Mouse (Mus musculus): ENCODE results near the gene Dmc1. TPM values are rescaled to one million over a fixed set of nuclear protein-coding genes. Genes with fewer than 3 reads are reported as not detected.

The Dmc1 gene
- total and polyA plus RNA-seq, 3 experiments = not detected

GRCm38 (mm10) chr15:79533796-79534195 lies 71.1 kb downstream of the Dmc1 start:
- DNase-seq (ENCODE audit: low spot score) = no peak

GRCm38 (mm10) chr15:79529935-79530334 lies 75.0 kb downstream of the Dmc1 start:
- TF ChIP-seq GATA1 (IDR thresholded peaks at IDR 0.05; ENCODE audit: borderline replicate concordance, low read length) = no peak
- no peak for TF ChIP-seq POLR2AphosphoS5 (IDR thresholded peaks at IDR 0.05; ENCODE audit: insufficient replicate concordance, low read depth, low read length)
- no peak for TF ChIP-seq GATA2 (IDR thresholded peaks at IDR 0.05; ENCODE audit: borderline replicate concordance, low read depth, low read length)
- peaks cover 17% of the 10 kb centered on the region for H3K4me1 ChIP-seq (ENCODE audit: insufficient read depth, low read depth, low read length)
- no peak for ATAC-seq (ENCODE audit: extremely low read depth, insufficient number of reproducible peaks, low FRiP score, poor library complexity, severe bottlenecking)
- DNase-seq (ENCODE audit: low spot score) = no peak
- peaks cover 90% of the 10 kb centered on the region for H3K36me3 ChIP-seq (replicated peaks)
- H3K27me3 ChIP-seq (ENCODE audit: insufficient read depth, low read length) = no peaks in the 10 kb centered on the region
- no peaks in the 10 kb centered on the region for H3K9me3 ChIP-seq (replicated peaks)
- no peak overlapping the region for H3K4me3 ChIP-seq (ENCODE audit: low read depth, low read length)

More at GRCm38 (mm10) chr15:79533796-79534195, 71.1 kb downstream of the Dmc1 start:
- Histone ChIP-seq H3K4me3 (ENCODE audit: low read depth, low read length) (no peak overlapping the region), H3K4me1 (ENCODE audit: insufficient read depth, low read depth, low read length) (peaks cover 15% of the 10 kb centered on the region), H3K27me3 (ENCODE audit: insufficient read depth, low read length) (no peaks in the 10 kb centered on the region), H3K36me3 (replicated peaks) (peaks cover 100% of the 10 kb centered on the region), H3K9me3 (replicated peaks) (no peaks in the 10 kb centered on the region)
- no peak for ATAC-seq (ENCODE audit: extremely low read depth, insufficient number of reproducible peaks, low FRiP score, poor library complexity, severe bottlenecking)
- TF ChIP-seq GATA2 (IDR thresholded peaks at IDR 0.05; ENCODE audit: borderline replicate concordance, low read depth, low read length) = no peak
- no peak for TF ChIP-seq CTCF (IDR thresholded peaks at IDR 0.05; ENCODE audit: low read depth, low read length)
- TF ChIP-seq TAL1 (conservative IDR thresholded peaks at IDR 0.05; ENCODE audit: low read depth, low read length) = no peak
- no peak for TF ChIP-seq GATA1 (IDR thresholded peaks at IDR 0.05; ENCODE audit: borderline replicate concordance, low read length)
- no peak for TF ChIP-seq POLR2AphosphoS5 (IDR thresholded peaks at IDR 0.05; ENCODE audit: insufficient replicate concordance, low read depth, low read length)

DNA sequence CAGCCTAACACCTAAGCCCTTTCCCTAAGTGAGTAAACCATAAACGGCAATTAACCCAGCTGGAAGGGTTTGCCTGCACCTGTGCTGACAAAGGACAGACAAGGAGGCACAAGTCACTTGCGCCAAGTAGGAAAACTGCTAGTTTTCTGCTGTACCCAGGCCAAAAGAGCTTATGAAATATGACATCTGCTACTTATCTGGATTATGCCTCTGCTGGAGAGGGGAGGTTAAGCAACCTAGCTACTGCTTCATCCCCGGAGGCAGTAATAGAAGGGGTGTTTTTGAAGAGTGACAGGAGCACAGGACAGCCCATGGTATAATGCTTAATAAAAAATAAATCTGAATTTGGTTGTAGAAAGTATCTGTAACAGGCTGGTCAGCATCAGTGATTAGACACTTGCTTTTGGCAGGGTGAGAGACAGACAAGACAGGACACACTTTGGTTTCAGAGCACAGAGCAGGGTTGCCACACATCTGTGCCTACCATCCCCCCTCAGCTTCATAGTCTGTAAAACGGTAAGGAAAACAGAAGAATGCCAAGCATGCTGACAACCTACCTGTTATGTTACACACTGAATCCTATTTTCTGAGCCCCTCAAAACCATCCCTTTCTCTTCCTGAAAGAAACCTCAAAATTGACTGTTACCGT lies 76.8 kb downstream of the Dmc1 start:
- Histone ChIP-seq H3K4me1 (ENCODE audit: insufficient read depth, low read depth, low read length) (peaks cover 13% of the 10 kb centered on the region), H3K27me3 (ENCODE audit: insufficient read depth, low read length) (no peaks in the 10 kb centered on the region), H3K9me3 (replicated peaks) (peaks cover 3% of the 10 kb centered on the region), H3K4me3 (ENCODE audit: low read depth, low read length) (no peak overlapping the region), H3K36me3 (replicated peaks) (peaks cover 71% of the 10 kb centered on the region)
- DNase-seq (ENCODE audit: low spot score) (no peak), ATAC-seq (ENCODE audit: extremely low read depth, insufficient number of reproducible peaks, low FRiP score, poor library complexity, severe bottlenecking) (no peak)
- TF ChIP-seq GATA2 (IDR thresholded peaks at IDR 0.05; ENCODE audit: borderline replicate concordance, low read depth, low read length) = no peak
- no peak for TF ChIP-seq TAL1 (conservative IDR thresholded peaks at IDR 0.05; ENCODE audit: low read depth, low read length)
- no peak for TF ChIP-seq GATA1 (IDR thresholded peaks at IDR 0.05; ENCODE audit: borderline replicate concordance, low read length)
- no peak for TF ChIP-seq CTCF (IDR thresholded peaks at IDR 0.05; ENCODE audit: low read depth, low read length)

DNA sequence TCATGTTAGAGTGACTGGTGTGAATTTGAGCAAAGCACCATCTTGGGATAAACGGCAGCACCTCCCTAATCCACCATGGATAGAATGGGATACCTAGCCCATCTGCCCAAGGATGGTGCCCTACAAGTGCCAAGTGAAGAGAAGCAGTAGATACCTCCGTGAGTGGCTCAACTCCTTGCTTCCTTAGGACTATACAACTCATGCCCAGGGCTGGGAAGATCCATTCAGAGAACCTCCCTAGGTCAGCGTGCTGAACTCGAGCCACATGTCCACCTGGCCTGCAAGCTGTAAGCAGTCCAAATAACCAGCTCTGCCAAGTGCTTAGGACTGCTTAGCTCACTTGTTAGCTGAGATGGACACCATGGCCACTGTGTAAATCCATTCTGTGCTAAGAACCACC lies 77.7 kb downstream of the Dmc1 start:
- ATAC-seq (ENCODE audit: extremely low read depth, insufficient number of reproducible peaks, low FRiP score, poor library complexity, severe bottlenecking) (no peak), DNase-seq (ENCODE audit: low spot score) (no peak)
- no peak overlapping the region for H3K4me3 ChIP-seq (ENCODE audit: low read depth, low read length)
- H3K4me1 ChIP-seq (ENCODE audit: insufficient read depth, low read depth, low read length) = peaks cover 13% of the 10 kb centered on the region
- H3K9me3 ChIP-seq (replicated peaks) = peaks cover 11% of the 10 kb centered on the region
- H3K36me3 ChIP-seq (replicated peaks) = peaks cover 62% of the 10 kb centered on the region
- no peak for TF ChIP-seq GATA1 (IDR thresholded peaks at IDR 0.05; ENCODE audit: borderline replicate concordance, low read length)
- peaks cover 8% of the 10 kb centered on the region; the same call in 1 of the 2 replicates for H3K27me3 ChIP-seq (ENCODE audit: insufficient read depth, low read length)

GRCm38 (mm10) chr15:79525979-79526768 lies 78.7 kb downstream of the Dmc1 start:
- TF ChIP-seq GATA1 (IDR thresholded peaks at IDR 0.05; ENCODE audit: borderline replicate concordance, low read length) (no peak), TAL1 (conservative IDR thresholded peaks at IDR 0.05; ENCODE audit: low read depth, low read length) (no peak), GATA2 (IDR thresholded peaks at IDR 0.05; ENCODE audit: borderline replicate concordance, low read depth, low read length) (no peak), POLR2AphosphoS5 (IDR thresholded peaks at IDR 0.05; ENCODE audit: insufficient replicate concordance, low read depth, low read length) (no peak; the same call in 1 of the 2 replicates), CTCF (IDR thresholded peaks at IDR 0.05; ENCODE audit: low read depth, low read length) (no peak)
- ATAC-seq (ENCODE audit: extremely low read depth, insufficient number of reproducible peaks, low FRiP score, poor library complexity, severe bottlenecking) (no peak), DNase-seq (ENCODE audit: low spot score) (no peak)
- H3K4me1 ChIP-seq (ENCODE audit: insufficient read depth, low read depth, low read length) = peaks cover 8% of the 10 kb centered on the region
- no peak overlapping the region for H3K4me3 ChIP-seq (ENCODE audit: low read depth, low read length)
- peaks cover 8% of the 10 kb centered on the region; the same call in 1 of the 2 replicates for H3K27me3 ChIP-seq (ENCODE audit: insufficient read depth, low read length)
- H3K36me3 ChIP-seq (replicated peaks) = peaks cover 52% of the 10 kb centered on the region
- peaks cover 11% of the 10 kb centered on the region for H3K9me3 ChIP-seq (replicated peaks)

DNA sequence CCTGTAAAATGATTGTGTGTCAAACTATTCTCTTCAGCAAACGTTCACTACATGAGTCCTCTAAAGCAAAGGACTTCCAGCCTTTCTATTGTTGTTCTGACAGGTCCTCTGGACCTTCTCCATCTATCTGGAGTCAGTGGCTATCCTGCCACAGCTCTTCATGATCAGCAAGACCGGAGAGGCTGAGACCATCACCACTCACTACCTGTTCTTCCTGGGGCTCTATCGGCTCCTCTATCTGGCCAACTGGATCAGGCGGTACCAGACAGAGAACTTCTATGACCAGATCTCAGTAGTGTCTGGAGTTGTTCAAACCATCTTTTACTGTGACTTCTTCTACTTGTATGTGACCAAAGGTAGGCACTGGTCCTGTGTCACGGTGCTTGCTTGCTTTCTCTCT lies 79.3 kb downstream of the Dmc1 start:
- Histone ChIP-seq H3K36me3 (replicated peaks) (peaks cover 46% of the 10 kb centered on the region), H3K9me3 (replicated peaks) (peaks cover 11% of the 10 kb centered on the region)

More for the DNA sequence above, 79.3 kb downstream of the Dmc1 start:
- TF ChIP-seq GATA2 (IDR thresholded peaks at IDR 0.05; ENCODE audit: borderline replicate concordance, low read depth, low read length) (no peak), CTCF (IDR thresholded peaks at IDR 0.05; ENCODE audit: low read depth, low read length) (no peak), POLR2AphosphoS5 (IDR thresholded peaks at IDR 0.05; ENCODE audit: insufficient replicate concordance, low read depth, low read length) (no peak), TAL1 (conservative IDR thresholded peaks at IDR 0.05; ENCODE audit: low read depth, low read length) (no peak), GATA1 (IDR thresholded peaks at IDR 0.05; ENCODE audit: borderline replicate concordance, low read length) (no peak)
- peaks cover 8% of the 10 kb centered on the region for H3K4me1 ChIP-seq (ENCODE audit: insufficient read depth, low read depth, low read length)
- no peak for ATAC-seq (ENCODE audit: extremely low read depth, insufficient number of reproducible peaks, low FRiP score, poor library complexity, severe bottlenecking)
- H3K27me3 ChIP-seq (ENCODE audit: insufficient read depth, low read length) = peaks cover 8% of the 10 kb centered on the region; the same call in 1 of the 2 replicates
- no peak for DNase-seq (ENCODE audit: low spot score)
- no peak overlapping the region for H3K4me3 ChIP-seq (ENCODE audit: low read depth, low read length)

Measured in G1E (cell line).